Mouse (Mus musculus) liver, embryonic 14.5 days (tissue): ENCODE measurements around the gene Ep400. TPM values are rescaled to one million over a fixed set of nuclear protein-coding genes. Genes with fewer than 3 reads are reported as not detected.

ENCODE experiments used
- ATAC-seq: fragments of 200-750 bp; cut with Nextera tagmentation; 2 replicates; pipeline ENCODE4 v1.8.0; 2017; ENCODE audit warnings: moderate number of reproducible peaks, mild to moderate bottlenecking, moderate library complexity; ENCODE audit not compliant: insufficient read depth
- DNase-seq, 3 experiments: peaks; one replicate each; pipeline ENCODE4 v3.0.0-alpha.2; 2012 to 2013; ENCODE audit warnings: low read depth in 3 of 3, low spot score in 3 of 3
- H3K27ac ChIP-seq: fragments of 300-500 bp; sonication (generic); 2 replicates; pipeline ENCODE4 v1.5.1; 2014; ENCODE audit warnings: moderate library complexity, mild to moderate bottlenecking, control low read depth, inconsistent platforms
- H3K27me3 ChIP-seq: fragments of 300-500 bp; sonication (generic); 2 replicates; pipeline ENCODE4 v1.6.1; 2014; ENCODE audit warnings: mild to moderate bottlenecking, low read length, moderate library complexity; ENCODE audit not compliant: control insufficient read depth, insufficient read depth
- H3K36me3 ChIP-seq: fragments of 300-500 bp; sonication (generic); replicated peaks from 2 replicates; pipeline ENCODE4 v1.6.1; 2014; ENCODE audit warnings: low read depth; ENCODE audit not compliant: control insufficient read depth, insufficient read depth
- H3K4me1 ChIP-seq, 2 experiments: fragments of 200-500 bp in 1 of 2; fragments of 300-500 bp in 1 of 2; sonication (generic) in 1 of 2; replicated peaks; 2 replicates each; pipeline ENCODE4 v1.6.1; 2012 to 2014; ENCODE audit warnings: antibody characterized with exemption in 1 of 2, inconsistent platforms in 1 of 2, low read length in 1 of 2; ENCODE audit not compliant: control insufficient read depth in 2 of 2, insufficient read depth in 2 of 2
- H3K4me2 ChIP-seq: fragments of 300-500 bp; sonication (generic); 2 replicates; pipeline ENCODE4 v1.6.1; 2014; ENCODE audit warnings: low read depth, mild to moderate bottlenecking, control low read depth, moderate library complexity
- H3K4me3 ChIP-seq, 2 experiments: fragments of 200-500 bp in 1 of 2; fragments of 300-500 bp in 1 of 2; sonication (generic) in 1 of 2; 2 replicates each; pipeline ENCODE4 v1.5.1; 2012 to 2014; ENCODE audit warnings: low read depth in 2 of 2, low read length in 2 of 2, mild to moderate bottlenecking in 2 of 2, control low read depth in 1 of 2, inconsistent platforms in 1 of 2, moderate library complexity in 1 of 2; ENCODE audit not compliant: insufficient read depth in 1 of 2
- H3K9ac ChIP-seq: fragments of 300-500 bp; sonication (generic); replicated peaks from 2 replicates; pipeline ENCODE4 v1.6.1; 2014; ENCODE audit warnings: mild to moderate bottlenecking, control low read depth, moderate library complexity
- H3K9me3 ChIP-seq: fragments of 300-500 bp; sonication (generic); 2 replicates; pipeline ENCODE4 v1.6.1; 2016; ENCODE audit warnings: low read length, mixed read lengths; ENCODE audit not compliant: control insufficient read depth
- CTCF ChIP-seq: IDR thresholded peaks from 2 replicates; pipeline ENCODE4 v1.5.1; 2016; ENCODE audit warnings: antibody characterized with exemption, low read depth, control low read depth
- EP300 ChIP-seq: IDR thresholded peaks from 2 replicates; pipeline ENCODE4 v1.6.1; 2016; ENCODE audit warnings: antibody characterized with exemption, low read depth
- WGBS: fragments of 180-500 bp; shearing (Covaris S2); extraction: QIAGEN DNeasy Blood & Tissue Kit; methylation state at CpG from one replicate; pipeline ENCODE4 v1.1.7; 2014; ENCODE audit not compliant: insufficient replicate concordance; 5-methylcytosine and 5-hydroxymethylcytosine counted together
- polyA plus RNA-seq, 2 experiments: library from polyadenylated mRNA; depleted of rRNA in 1 of 2; stranded (reverse) in 1 of 2; unstranded in 1 of 2; fragments of >200 nt; fragmentation: Nextera tagmentation in 1 of 2; extraction: Ambion mirVana in 1 of 2; gene quantifications; 2 replicates each; pipeline versions ENCODE4 v1.2.1 to v1.2.3; 2012 to 2014

The Ep400 gene
- polyA plus RNA-seq, 2 experiments = 15.2 to 18.2 TPM

DNA sequence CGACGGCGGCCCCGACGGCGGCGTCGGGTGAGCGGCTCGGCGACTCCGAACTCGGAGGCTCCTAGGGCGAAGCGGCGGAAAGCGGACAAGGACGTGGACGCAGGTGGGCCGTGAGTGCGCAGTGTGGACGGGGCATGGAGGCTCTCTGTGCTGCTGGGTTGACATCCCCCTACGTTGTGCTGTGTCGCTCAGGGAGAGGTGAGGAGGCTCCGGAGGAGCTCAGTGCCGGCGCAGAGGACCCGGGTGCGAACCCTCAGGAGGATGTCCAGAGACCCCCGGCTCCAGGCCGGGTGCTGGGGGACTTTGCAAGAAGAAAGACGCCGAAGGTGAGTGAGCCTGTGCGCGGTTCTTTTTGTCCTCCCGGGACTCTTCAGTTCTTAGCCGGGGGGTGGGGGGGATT is 116.8 kb downstream of the Ep400 start:
- under 1% methylated on average over 37 of the region's 37 CpGs for WGBS
- Histone ChIP-seq H3K36me3 (peaks cover 31% of the 10 kb centered on the region), H3K27me3 (no peaks in the 10 kb centered on the region), H3K4me3 (peak overlapping the region; percentile 90 to 99), H3K9ac (peak overlapping the region; percentile 90), H3K4me1 (peaks cover 0 to 9% of the 10 kb centered on the region in 2 experiments; a peak in 3 of 4 replicates), H3K27ac (no peak overlapping the region), H3K4me2 (peak overlapping the region; percentile 94), H3K9me3 (no peaks in the 10 kb centered on the region)
- TF ChIP-seq CTCF = no peak
- TF ChIP-seq EP300 = no peak
- DNase-seq = no peak
- ATAC-seq = peak; percentile 55

DNA sequence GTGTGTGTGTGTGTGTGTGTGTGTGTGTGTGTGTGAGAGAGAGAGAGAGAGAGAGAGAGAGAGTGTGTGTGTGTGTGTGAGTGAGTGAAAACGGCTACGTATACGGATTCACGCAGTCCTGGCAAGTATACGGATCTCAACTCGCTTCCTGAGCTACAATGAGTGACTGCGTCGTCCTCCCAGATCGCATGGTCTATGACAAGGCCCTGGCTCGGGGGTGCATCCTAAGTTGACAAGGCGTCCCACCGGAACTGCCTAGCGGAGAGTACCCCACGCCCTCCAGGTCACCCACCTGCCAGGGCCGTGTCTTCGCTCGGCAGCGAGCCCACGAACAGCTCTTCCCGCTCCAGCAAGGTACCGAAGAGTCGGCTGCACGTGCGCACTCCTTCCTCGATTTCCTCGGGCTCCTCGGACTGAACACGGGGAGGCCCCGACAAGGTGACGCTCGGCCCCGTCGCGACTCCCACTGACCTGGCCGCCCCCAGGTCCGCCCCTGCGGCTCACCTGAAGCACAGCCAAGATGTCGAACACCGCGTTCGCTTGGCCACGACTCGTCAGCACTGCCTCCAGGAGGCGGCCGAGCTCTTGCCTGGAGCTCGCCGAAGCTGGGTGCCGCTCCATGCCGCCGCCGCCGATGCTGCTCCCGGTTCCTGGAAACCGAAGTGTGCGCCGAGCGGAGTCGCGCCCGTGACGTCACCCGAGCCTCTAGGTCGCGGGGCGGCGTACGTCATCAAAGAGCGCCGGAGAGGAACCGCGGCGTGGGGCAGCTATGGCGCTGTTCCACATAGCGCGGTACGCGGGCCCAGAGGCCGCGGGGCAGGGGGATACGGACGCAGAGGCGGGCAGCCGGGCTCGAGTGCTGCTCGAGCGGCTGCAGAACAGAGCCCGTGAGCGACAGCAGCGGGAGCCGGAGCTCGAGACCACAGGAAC is 117.5 kb downstream of the Ep400 start, which contains the start of the genes Noc4l and Ddx51:
TSS of gene Noc4l (minus strand) at position 699 of the 930 bp plus-strand sequence.
TSS of gene Ddx51 (plus strand) at position 733 of the 930 bp plus-strand sequence.
- H3K36me3 ChIP-seq = peaks cover 34% of the 10 kb centered on the region
- no peaks in the 10 kb centered on the region for H3K27me3 ChIP-seq
- H3K4me1 ChIP-seq = peaks cover 0 to 9% of the 10 kb centered on the region in 2 experiments; a peak in 3 of 4 replicates
- H3K4me2 ChIP-seq = peak within 1 kb of the TSS; percentile 94
- WGBS = under 1% methylated on average over 91 of the region's 91 CpGs
- peak within 1 kb of the TSS; percentile 39; the same call in 1 of the 2 replicates for H3K27ac ChIP-seq
- DNase-seq (peak; percentile 90 to 91 (median 90)), ATAC-seq (peak; percentile 86)
- no peaks in the 10 kb centered on the region for H3K9me3 ChIP-seq
- H3K4me3 ChIP-seq = peak within 1 kb of the TSS; percentile 90 to 99
- H3K9ac ChIP-seq = peak within 1 kb of the TSS; percentile 90
- TF ChIP-seq EP300 = no peak
- TF ChIP-seq CTCF = peak; percentile 42

DNA sequence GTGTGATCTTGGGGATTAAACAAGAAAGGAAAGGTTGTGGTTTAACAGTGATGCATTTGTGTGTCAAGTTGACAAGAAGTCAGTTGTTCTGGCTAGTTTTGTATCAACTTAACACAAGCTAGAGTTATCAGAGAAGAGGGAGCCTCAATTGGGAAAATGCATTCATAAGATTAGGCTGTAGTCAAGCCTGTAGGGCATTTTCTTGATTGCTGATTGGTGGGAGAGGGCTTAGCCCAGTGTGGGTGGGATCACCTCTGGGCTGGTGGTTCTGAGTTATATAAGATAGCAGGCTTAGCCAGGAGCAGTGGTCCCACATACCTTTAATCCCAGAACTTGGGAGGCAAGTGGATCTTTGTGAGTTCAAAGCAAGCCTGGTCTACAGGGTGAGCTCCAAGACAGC is 124.1 kb downstream of the Ep400 start:
- peaks cover 37% of the 10 kb centered on the region for H3K36me3 ChIP-seq
- ATAC-seq = peak; percentile 90
- no peak for TF ChIP-seq CTCF
- peak; percentile 67 for TF ChIP-seq EP300

DNA sequence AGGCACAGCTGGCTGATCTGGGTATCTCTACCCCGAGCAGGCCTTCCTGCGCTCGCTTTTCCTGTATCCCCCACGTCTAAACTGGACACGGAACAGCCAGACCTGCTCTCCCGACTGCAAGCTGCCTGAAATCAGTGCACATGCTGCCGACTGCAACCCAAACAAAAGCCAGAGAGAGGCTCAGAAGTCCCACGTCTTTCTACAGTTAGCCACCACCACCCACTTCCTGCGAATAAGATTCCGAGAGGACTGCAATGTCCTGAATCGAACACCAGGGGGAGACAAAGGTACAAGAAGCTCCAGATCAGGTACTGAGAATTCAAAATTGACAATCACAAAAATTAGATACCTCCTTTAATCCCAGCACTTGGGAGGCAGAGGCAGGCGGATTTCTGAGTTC is 131.1 kb downstream of the Ep400 start:
- Histone ChIP-seq H3K9me3 (no peaks in the 10 kb centered on the region), H3K4me3 (no peak overlapping the region), H3K36me3 (no peaks in the 10 kb centered on the region), H3K9ac (no peak overlapping the region), H3K4me1 (no peaks in the 10 kb centered on the region), H3K4me2 (peak overlapping the region; percentile 40), H3K27ac (no peak overlapping the region), H3K27me3 (no peaks in the 10 kb centered on the region)
- DNase-seq (peak; percentile 55 to 57 (median 55)), ATAC-seq (no peak)
- WGBS = 18% methylated on average over 12 of the region's 12 CpGs
- TF ChIP-seq CTCF = peak; percentile 88
- TF ChIP-seq EP300 = no peak

More for the DNA sequence above, 124.1 kb downstream of the Ep400 start:
- DNase-seq = peak; percentile 37 to 50 (median 49)
- Histone ChIP-seq H3K4me2 (peak overlapping the region; percentile 20; the same call in 1 of the 2 replicates), H3K9me3 (no peaks in the 10 kb centered on the region), H3K27me3 (no peaks in the 10 kb centered on the region), H3K4me1 (peaks cover 0 to 13% of the 10 kb centered on the region in 2 experiments; a peak in 2 of 4 replicates), H3K9ac (no peak overlapping the region), H3K4me3 (no peak overlapping the region), H3K27ac (peak overlapping the region; percentile 32; the same call in 1 of the 2 replicates)
